10 mouse cellular contexts compared by ENCODE assay signal in genomic region chr4:94827429-94827828, GRCm38 (mm10).
DNase-seq lines count a peak whose midpoint lies in the region; ATAC-seq and TF ChIP-seq lines count a peak whose summit lies in the region.
"Had no signal": no experiment of that assay in that cellular context is flagged by ENCODE, and none has a peak within 500 bp of the region (broad histone marks: within the 10 kb centered on the region; RNA-seq: fewer than 3 reads in every experiment).

No protein-coding gene starts in this region.

- no peak for ATAC-seq in heart, embryonic 11.5 days (replicated peaks; ENCODE audit: insufficient number of reproducible peaks, low FRiP score, low TSS enrichment)
- ATAC-seq in midbrain, embryonic 11.5 days (ENCODE audit: low FRiP score): no peak
- no peak for ATAC-seq in midbrain, embryonic 16.5 days
- ATAC-seq in stomach, postnatal 0 days (ENCODE audit: low FRiP score, low TSS enrichment): no peak

- H3K4me1 ChIP-seq in heart, embryonic 11.5 days (ENCODE audit: control insufficient read depth, insufficient read depth, low read length): no peaks in the 10 kb centered on the region
- H3K4me1 ChIP-seq in heart, embryonic 10.5 days: no peaks in the 10 kb centered on the region
- H3K4me1 ChIP-seq in midbrain, embryonic 11.5 days (ENCODE audit: control insufficient read depth, insufficient read depth, low read length): no peaks in the 10 kb centered on the region
- H3K4me1 ChIP-seq in midbrain, embryonic 16.5 days (ENCODE audit: control insufficient read depth, insufficient read depth, low read length): no peaks in the 10 kb centered on the region
- H3K4me1 ChIP-seq in embryonic facial prominence, embryonic 10.5 days: no peaks in the 10 kb centered on the region
- no peaks in the 10 kb centered on the region for H3K4me1 ChIP-seq in stomach, postnatal 0 days (replicated peaks; ENCODE audit: control insufficient read depth, insufficient read depth)
- H3K4me1 ChIP-seq: hindbrain, embryonic 15.5 days had no signal

- peaks cover 6% of the 10 kb centered on the region for H3K36me3 ChIP-seq in heart, embryonic 11.5 days (ENCODE audit: control insufficient read depth, insufficient read depth, low read length)
- H3K36me3 ChIP-seq in heart, embryonic 10.5 days: peaks cover 12% of the 10 kb centered on the region; the same call in 1 of the 2 replicates
- no peaks in the 10 kb centered on the region for H3K36me3 ChIP-seq in midbrain, embryonic 11.5 days (ENCODE audit: control insufficient read depth, insufficient read depth, low read length)
- H3K36me3 ChIP-seq in midbrain, embryonic 16.5 days (ENCODE audit: control insufficient read depth, insufficient read depth, low read length): no peaks in the 10 kb centered on the region
- no peaks in the 10 kb centered on the region for H3K36me3 ChIP-seq in embryonic facial prominence, embryonic 10.5 days (replicated peaks)
- no peaks in the 10 kb centered on the region for H3K36me3 ChIP-seq in stomach, postnatal 0 days (ENCODE audit: control insufficient read depth, insufficient read depth, low read length)

- no peak overlapping the region for H3K9ac ChIP-seq in heart, embryonic 11.5 days (ENCODE audit: low read depth, low read length)
- H3K9ac ChIP-seq in midbrain, embryonic 11.5 days (ENCODE audit: low read length): no peak overlapping the region
- H3K9ac ChIP-seq in midbrain, embryonic 16.5 days (ENCODE audit: low read depth, low read length): no peak overlapping the region
- H3K9ac ChIP-seq in stomach, postnatal 0 days (ENCODE audit: low read length): no peak overlapping the region
- H3K9ac ChIP-seq: hindbrain, embryonic 15.5 days had no signal

- TF ChIP-seq EP300 in stomach, postnatal 0 days (optimal IDR thresholded peaks at IDR 0.05): no peak

- DNase-seq in heart, embryonic 10.5 days (ENCODE audit: low spot score): no peak
- peak; percentile 88 for DNase-seq in midbrain, embryonic 11.5 days (ENCODE audit: low spot score, missing footprints)
- peak; percentile 10 for DNase-seq in embryonic facial prominence, embryonic 10.5 days (ENCODE audit: low spot score)
- no peak for DNase-seq in stomach, postnatal 0 days (ENCODE audit: low spot score)
- DNase-seq in layer of hippocampus, postnatal 10 days (ENCODE audit: low spot score in 2 of 2): no peak
- DNase-seq in gastrocnemius, postnatal 25 days: no peak
- DNase-seq: cerebellum, postnatal 25 days had no signal

- no peak overlapping the region; the same call in 1 of the 2 replicates for H3K4me2 ChIP-seq in heart, embryonic 11.5 days
- no peak overlapping the region for H3K4me2 ChIP-seq in midbrain, embryonic 11.5 days
- no peak overlapping the region for H3K4me2 ChIP-seq in midbrain, embryonic 16.5 days (ENCODE audit: low read length)
- no peak overlapping the region for H3K4me2 ChIP-seq in stomach, postnatal 0 days (replicated peaks; ENCODE audit: low read depth)
- H3K4me2 ChIP-seq: hindbrain, embryonic 15.5 days had no signal

- peaks cover 3% of the 10 kb centered on the region for H3K9me3 ChIP-seq in heart, embryonic 11.5 days (replicated peaks; ENCODE audit: control insufficient read depth, low read length)
- H3K9me3 ChIP-seq in heart, embryonic 10.5 days: peaks cover 3% of the 10 kb centered on the region; the same call in 1 of the 2 replicates
- no peaks in the 10 kb centered on the region; the same call in 1 of the 2 replicates for H3K9me3 ChIP-seq in midbrain, embryonic 11.5 days (ENCODE audit: control insufficient read depth, low read length)
- H3K9me3 ChIP-seq in midbrain, embryonic 16.5 days (replicated peaks; ENCODE audit: control insufficient read depth, low read length, poor library complexity, severe bottlenecking): peaks cover 4% of the 10 kb centered on the region; the same call in 1 of the 2 replicates
- peaks cover 4% of the 10 kb centered on the region; the same call in 1 of the 2 replicates for H3K9me3 ChIP-seq in embryonic facial prominence, embryonic 10.5 days
- H3K9me3 ChIP-seq in stomach, postnatal 0 days (ENCODE audit: control insufficient read depth, low read length): no peaks in the 10 kb centered on the region

- H3K27ac ChIP-seq in heart, embryonic 11.5 days (ENCODE audit: low read depth, low read length): peak overlapping the region; percentile 54; the same call in 1 of the 2 replicates
- H3K27ac ChIP-seq in heart, embryonic 10.5 days: no peak overlapping the region
- H3K27ac ChIP-seq in midbrain, embryonic 11.5 days (ENCODE audit: low read depth, low read length): no peak overlapping the region
- no peak overlapping the region for H3K27ac ChIP-seq in midbrain, embryonic 16.5 days (ENCODE audit: low read length)
- no peak overlapping the region for H3K27ac ChIP-seq in embryonic facial prominence, embryonic 10.5 days (replicated peaks)
- H3K27ac ChIP-seq in stomach, postnatal 0 days (replicated peaks): no peak overlapping the region
- H3K27ac ChIP-seq: hindbrain, embryonic 15.5 days had no signal

- no peaks in the 10 kb centered on the region for H3K27me3 ChIP-seq in heart, embryonic 11.5 days (ENCODE audit: control insufficient read depth, insufficient read depth, low read length)
- no peaks in the 10 kb centered on the region for H3K27me3 ChIP-seq in heart, embryonic 10.5 days (ENCODE audit: insufficient read depth, poor library complexity, severe bottlenecking)
- H3K27me3 ChIP-seq in midbrain, embryonic 11.5 days (ENCODE audit: control insufficient read depth, insufficient read depth, low read length): no peaks in the 10 kb centered on the region
- no peaks in the 10 kb centered on the region for H3K27me3 ChIP-seq in midbrain, embryonic 16.5 days (ENCODE audit: control insufficient read depth, insufficient read depth, low read depth, low read length)
- no peaks in the 10 kb centered on the region for H3K27me3 ChIP-seq in embryonic facial prominence, embryonic 10.5 days (replicated peaks; ENCODE audit: low read depth, poor library complexity, severe bottlenecking)
- H3K27me3 ChIP-seq in stomach, postnatal 0 days (ENCODE audit: control insufficient read depth, insufficient read depth, low read length): no peaks in the 10 kb centered on the region
- H3K27me3 ChIP-seq: hindbrain, embryonic 15.5 days had no signal

- TF ChIP-seq CTCF in stomach, postnatal 0 days (IDR thresholded peaks at IDR 0.05; ENCODE audit: low read depth): peak; percentile 69

- WGBS in heart, embryonic 11.5 days (ENCODE audit: insufficient replicate concordance): 35% methylated on average over 5 of the region's 5 CpGs
- 38% methylated on average over 5 of the region's 5 CpGs for WGBS in heart, embryonic 10.5 days
- 34% methylated on average over 5 of the region's 5 CpGs for WGBS in midbrain, embryonic 11.5 days
- WGBS in midbrain, embryonic 16.5 days: 27% methylated on average over 5 of the region's 5 CpGs
- 38% methylated on average over 5 of the region's 5 CpGs for WGBS in embryonic facial prominence, embryonic 10.5 days
- 22% methylated on average over 5 of the region's 5 CpGs for WGBS in stomach, postnatal 0 days

- no peak overlapping the region for H3K4me3 ChIP-seq in heart, embryonic 11.5 days (ENCODE audit: low read depth, low read length)
- no peak overlapping the region for H3K4me3 ChIP-seq in heart, embryonic 10.5 days
- H3K4me3 ChIP-seq in midbrain, embryonic 11.5 days (ENCODE audit: low read depth, low read length): no peak overlapping the region
- H3K4me3 ChIP-seq in midbrain, embryonic 16.5 days (ENCODE audit: low read depth, low read length): no peak overlapping the region
- H3K4me3 ChIP-seq in embryonic facial prominence, embryonic 10.5 days: no peak overlapping the region
- H3K4me3 ChIP-seq in stomach, postnatal 0 days (ENCODE audit: low read depth, low read length): no peak overlapping the region
- H3K4me3 ChIP-seq: hindbrain, embryonic 15.5 days had no signal

Comparison
In these comparisons a context has a peak if more than half of its experiments do, and no peak if none do; other contexts are left out.
1. DNase-seq: peak in midbrain, embryonic 11.5 days (single experiment) and embryonic facial prominence, embryonic 10.5 days (single experiment); none in heart, embryonic 10.5 days (single experiment), stomach, postnatal 0 days (single experiment), layer of hippocampus, postnatal 10 days (0 of 2) and gastrocnemius, postnatal 25 days (single experiment).